Mouse (Mus musculus) hindbrain, embryonic 16.5 days (tissue): ENCODE results near the gene Tmem106a. TPM values are rescaled to one million over a fixed set of nuclear protein-coding genes. Genes with fewer than 3 reads are reported as not detected.

Source experiments
- ATAC-seq: fragments of 200-750 bp; cut with Nextera tagmentation; 2 replicates; pipeline ENCODE4 v1.8.0; 2017; ENCODE audit warnings: moderate TSS enrichment, moderate library complexity
- H3K27ac ChIP-seq: fragments of 300-500 bp; sonication (generic); 2 replicates; pipeline ENCODE4 v1.5.1; 2014; ENCODE audit warnings: low read depth, mild to moderate bottlenecking, control low read depth, low read length, moderate library complexity
- H3K27me3 ChIP-seq: fragments of 300-500 bp; sonication (generic); replicated peaks from 2 replicates; pipeline ENCODE4 v1.6.1; 2014; ENCODE audit warnings: low read length; ENCODE audit not compliant: control insufficient read depth, insufficient read depth
- H3K36me3 ChIP-seq: fragments of 300-500 bp; sonication (generic); 2 replicates; pipeline ENCODE4 v1.6.1; 2014; ENCODE audit warnings: mild to moderate bottlenecking, low read length, moderate library complexity, mixed read lengths; ENCODE audit not compliant: control insufficient read depth, insufficient read depth
- H3K4me1 ChIP-seq: fragments of 300-500 bp; sonication (generic); 2 replicates; pipeline ENCODE4 v1.6.1; 2014; ENCODE audit warnings: low read depth, low read length; ENCODE audit not compliant: control insufficient read depth, insufficient read depth
- H3K4me2 ChIP-seq: fragments of 300-500 bp; sonication (generic); 2 replicates; pipeline ENCODE4 v1.6.1; 2014; ENCODE audit warnings: mild to moderate bottlenecking, low read length, control low read depth, moderate library complexity
- H3K4me3 ChIP-seq: fragments of 300-500 bp; sonication (generic); 2 replicates; pipeline ENCODE4 v1.5.1; 2014; ENCODE audit warnings: mild to moderate bottlenecking, low read length, control low read depth, moderate library complexity
- H3K9ac ChIP-seq: fragments of 300-500 bp; sonication (generic); 2 replicates; pipeline ENCODE4 v1.6.1; 2014; ENCODE audit warnings: low read depth, mild to moderate bottlenecking, control low read depth, low read length, moderate library complexity
- H3K9me3 ChIP-seq: fragments of 300-500 bp; sonication (generic); 2 replicates; pipeline ENCODE4 v1.6.1; 2014; ENCODE audit warnings: mild to moderate bottlenecking, low read length, moderate library complexity; ENCODE audit not compliant: control insufficient read depth
- WGBS: fragments of 180-500 bp; shearing (Covaris S2); extraction: QIAGEN DNeasy Blood & Tissue Kit; methylation state at CpG from one replicate; pipeline ENCODE4 v1.1.7; 2014; 5-methylcytosine and 5-hydroxymethylcytosine counted together
- polyA plus RNA-seq: library from polyadenylated mRNA; unstranded; fragments of >200 nt; fragmentation: Nextera tagmentation; extraction: Ambion mirVana; gene quantifications from 2 replicates; pipeline ENCODE4 v1.2.1, GENCODE M21; 2015

Gene Tmem106a
- 4.4 and 4.9 TPM in 2 replicates for polyA plus RNA-seq

- H3K9ac ChIP-seq: peak within 1 kb of the TSS; percentile 46
- H3K9me3 ChIP-seq: no peaks in the 10 kb centered on the region
- no peak within 1 kb of the TSS for H3K27ac ChIP-seq
- peaks cover 22% of the 10 kb centered on the region for H3K36me3 ChIP-seq
- WGBS: 20% methylated on average over 30 of the region's 31 CpGs
- ATAC-seq: no peak
- peak within 1 kb of the TSS; percentile 35 for H3K4me3 ChIP-seq
- no peaks in the 10 kb centered on the region for H3K27me3 ChIP-seq
- H3K4me2 ChIP-seq: peak within 1 kb of the TSS; percentile 57
- H3K4me1 ChIP-seq: no peaks in the 10 kb centered on the region
Measured at GRCm38 (mm10) chr11:101582054-101583035, at the start of gene Tmem106a. Tmem106a (plus strand) TSS chr11:101582242.

GRCm38 (mm10) chr11:101543533-101543932, 38.5 kb upstream of the Tmem106a start:
- no peak overlapping the region for H3K9ac ChIP-seq
- ATAC-seq: no peak
- WGBS: 83% methylated on average over 9 of the region's 9 CpGs
- no peak overlapping the region for H3K27ac ChIP-seq
- H3K4me2 ChIP-seq: no peak overlapping the region
- no peaks in the 10 kb centered on the region for H3K4me1 ChIP-seq
- no peaks in the 10 kb centered on the region for H3K36me3 ChIP-seq
- no peaks in the 10 kb centered on the region for H3K9me3 ChIP-seq
- no peak overlapping the region for H3K4me3 ChIP-seq
- no peaks in the 10 kb centered on the region for H3K27me3 ChIP-seq

- no peak for ATAC-seq
- Histone ChIP-seq H3K27me3 (no peaks in the 10 kb centered on the region), H3K4me3 (no peak overlapping the region), H3K36me3 (no peaks in the 10 kb centered on the region), H3K27ac (no peak overlapping the region), H3K4me1 (no peaks in the 10 kb centered on the region), H3K9ac (no peak overlapping the region), H3K4me2 (no peak overlapping the region), H3K9me3 (no peaks in the 10 kb centered on the region)
- WGBS: 55% methylated on average over 1 of the region's 1 CpGs
Measured at GRCm38 (mm10) chr11:101544132-101544531, 37.9 kb upstream of the Tmem106a start.

- H3K9ac ChIP-seq: no peak overlapping the region
- peaks cover 6% of the 10 kb centered on the region for H3K4me1 ChIP-seq
- H3K27me3 ChIP-seq: no peaks in the 10 kb centered on the region
- no peaks in the 10 kb centered on the region for H3K9me3 ChIP-seq
- H3K27ac ChIP-seq: no peak overlapping the region
- H3K4me2 ChIP-seq: no peak overlapping the region
- no peak for ATAC-seq
- H3K4me3 ChIP-seq: no peak overlapping the region
- H3K36me3 ChIP-seq: no peaks in the 10 kb centered on the region
Measured at GRCm38 (mm10) chr11:101548526-101548925, 33.5 kb upstream of the Tmem106a start.

DNA sequence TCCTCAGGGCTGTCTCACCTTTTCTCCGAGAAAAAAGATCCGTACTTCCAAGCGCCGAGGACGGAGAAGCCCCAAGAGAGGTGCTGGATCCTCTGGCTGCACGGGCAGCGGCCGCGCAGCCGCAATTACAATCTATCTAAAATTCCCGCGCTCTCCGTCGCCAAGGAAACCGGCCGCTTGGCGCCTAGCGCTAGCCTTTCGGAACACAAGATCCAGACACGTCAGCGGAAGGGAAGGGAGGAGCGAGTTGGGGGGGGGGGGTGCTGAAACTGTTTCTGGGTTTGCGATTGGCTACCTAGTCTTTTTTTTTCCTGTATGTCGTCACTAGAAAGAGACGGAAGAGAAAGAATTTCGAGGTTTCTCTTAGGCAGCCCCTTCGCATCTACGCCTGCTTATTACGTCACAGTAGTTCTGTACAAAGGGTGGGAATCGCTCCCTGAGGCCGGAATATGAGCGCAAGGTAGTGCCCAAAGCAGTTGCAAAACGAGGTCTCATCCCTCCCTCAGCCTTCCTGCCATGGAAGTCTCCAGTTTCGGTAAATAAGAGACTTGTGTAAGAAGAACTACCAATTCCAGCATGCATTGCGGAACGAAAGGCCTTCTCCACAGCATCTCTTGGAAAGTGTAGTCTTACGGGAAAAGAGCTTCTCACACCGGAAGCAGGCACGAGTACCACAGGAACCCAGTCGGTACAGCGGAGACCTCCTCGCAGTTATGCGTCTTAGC, 30.1 kb upstream of the Tmem106a start, which contains the start of the genes Brca1 and Nbr1:
Brca1 (minus strand) TSS at position 205 of the 725 bp plus-strand sequence.
Nbr1 (plus strand) TSS at position 399 of the 725 bp plus-strand sequence.
- peak within 1 kb of the TSS; percentile 98 for H3K27ac ChIP-seq
- H3K4me2 ChIP-seq: peak within 1 kb of the TSS; percentile 79
- peak within 1 kb of the TSS; percentile 85 for H3K9ac ChIP-seq
- peak within 1 kb of the TSS; percentile 83 for H3K4me3 ChIP-seq
- peak; percentile 87 for ATAC-seq
- peaks cover 20% of the 10 kb centered on the region for H3K4me1 ChIP-seq
- no peaks in the 10 kb centered on the region for H3K36me3 ChIP-seq
- WGBS: under 1% methylated on average over 43 of the region's 43 CpGs
- H3K27me3 ChIP-seq: no peaks in the 10 kb centered on the region
- no peaks in the 10 kb centered on the region for H3K9me3 ChIP-seq

- peak overlapping the region; percentile 85 for H3K9ac ChIP-seq
- H3K4me2 ChIP-seq: peak overlapping the region; percentile 79
- H3K4me1 ChIP-seq: peaks cover 20% of the 10 kb centered on the region
- no peaks in the 10 kb centered on the region for H3K9me3 ChIP-seq
- H3K4me3 ChIP-seq: peak overlapping the region; percentile 83
- H3K36me3 ChIP-seq: no peaks in the 10 kb centered on the region
- WGBS: under 1% methylated on average over 37 of the region's 37 CpGs
- H3K27me3 ChIP-seq: no peaks in the 10 kb centered on the region
- ATAC-seq: peak; percentile 98
- H3K27ac ChIP-seq: peak overlapping the region; percentile 98
Measured at GRCm38 (mm10) chr11:101552476-101553300, 29.4 kb upstream of the Tmem106a start.

DNA sequence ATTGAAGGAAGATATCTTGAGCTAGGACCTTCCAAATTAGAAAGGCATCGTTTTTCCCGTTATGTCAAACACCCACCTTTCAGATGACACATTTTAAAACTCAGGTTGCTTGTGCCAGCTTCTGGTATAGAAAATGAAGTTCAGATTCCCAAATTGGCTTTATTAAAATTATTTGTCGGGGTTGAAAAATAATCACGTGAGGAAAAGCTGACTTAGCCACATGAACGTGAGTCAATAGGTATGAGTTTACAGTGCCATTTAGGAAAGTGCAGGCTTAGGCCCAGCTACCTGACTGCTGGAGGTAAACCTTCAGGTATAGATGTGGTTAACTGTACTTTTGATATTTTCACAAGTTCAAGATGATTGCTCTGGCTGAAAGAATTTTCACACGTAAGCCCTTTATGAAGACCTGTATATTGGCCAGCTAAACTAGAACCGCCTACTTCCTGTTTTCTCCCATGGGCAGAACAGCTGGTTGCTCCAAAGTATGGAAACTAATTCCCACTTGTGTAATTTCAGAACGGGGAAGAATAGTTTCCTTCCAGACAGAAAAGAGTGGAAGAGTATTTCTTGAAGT, 28.6 kb upstream of the Tmem106a start:
- no peak for ATAC-seq
- Histone ChIP-seq H3K4me1 (peaks cover 20% of the 10 kb centered on the region), H3K27me3 (no peaks in the 10 kb centered on the region), H3K9ac (peak overlapping the region; percentile 85), H3K4me3 (peak overlapping the region; percentile 83), H3K9me3 (no peaks in the 10 kb centered on the region), H3K4me2 (peak overlapping the region; percentile 79), H3K36me3 (no peaks in the 10 kb centered on the region; the same call in 1 of the 2 replicates), H3K27ac (peak overlapping the region; percentile 98)
- 20% methylated on average over 8 of the region's 8 CpGs for WGBS

DNA sequence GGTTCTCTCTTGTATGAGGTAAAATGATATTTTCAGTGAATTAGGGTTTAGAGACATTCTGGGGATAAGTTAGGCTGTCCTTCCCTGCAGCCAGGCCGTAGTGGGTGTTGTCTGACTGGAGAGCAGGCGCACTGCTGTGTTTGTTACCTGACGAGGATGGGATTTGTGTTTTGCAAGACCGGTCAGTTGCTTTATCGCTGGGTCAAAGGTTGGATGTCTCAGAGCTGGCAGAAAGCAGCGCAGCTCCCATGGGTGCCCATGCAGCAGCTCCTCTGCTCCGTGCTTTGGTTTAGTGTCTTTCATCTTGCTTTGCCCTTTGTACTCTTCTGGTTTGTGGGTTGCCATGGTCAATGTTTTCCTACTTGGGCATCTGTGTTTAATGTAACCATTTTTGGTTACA, 25.5 kb upstream of the Tmem106a start:
- Histone ChIP-seq H3K4me1 (peaks cover 16% of the 10 kb centered on the region), H3K27ac (no peak overlapping the region), H3K36me3 (peaks cover 16% of the 10 kb centered on the region), H3K9ac (no peak overlapping the region), H3K4me3 (no peak overlapping the region), H3K9me3 (no peaks in the 10 kb centered on the region), H3K4me2 (no peak overlapping the region), H3K27me3 (no peaks in the 10 kb centered on the region)
- ATAC-seq: no peak
- WGBS: 95% methylated on average over 7 of the region's 7 CpGs
